Mouse (Mus musculus) spleen, adult 2 months (tissue): ENCODE measurements around the gene Reep6. TPM values are rescaled to one million over a fixed set of nuclear protein-coding genes. Genes with fewer than 3 reads are reported as not detected.

Experiments used
- DNase-seq, 2 experiments: peaks; one replicate each; pipeline versions ENCODE4 v3.0.0 to v3.0.0-alpha.2; 2012 to 2021; ENCODE audit warnings: low spot score in 2 of 2, low read depth in 1 of 2
- H3K27ac ChIP-seq: fragments of 200-500 bp; 2 replicates; pipeline ENCODE4 v1.5.1; 2012; ENCODE audit warnings: low read length, inconsistent platforms; ENCODE audit not compliant: insufficient read depth
- H3K27me3 ChIP-seq: fragments of 200-500 bp; 2 replicates; pipeline ENCODE4 v1.6.1; 2012; ENCODE audit warnings: mild to moderate bottlenecking, moderate library complexity, low read length, inconsistent platforms; ENCODE audit not compliant: control insufficient read depth, insufficient read depth
- H3K36me3 ChIP-seq: fragments of 200-500 bp; 2 replicates; pipeline ENCODE4 v1.6.1; 2012; ENCODE audit warnings: mild to moderate bottlenecking, low read length, inconsistent platforms; ENCODE audit not compliant: control insufficient read depth, insufficient read depth
- H3K4me1 ChIP-seq: fragments of 200-500 bp; 2 replicates; pipeline ENCODE4 v1.6.1; 2011; ENCODE audit warnings: inconsistent platforms; ENCODE audit not compliant: control insufficient read depth, insufficient read depth, insufficient read length
- H3K4me3 ChIP-seq: fragments of 200-500 bp; 2 replicates; pipeline ENCODE4 v1.5.1; 2011; ENCODE audit warnings: mild to moderate bottlenecking, inconsistent platforms; ENCODE audit not compliant: insufficient read depth, insufficient read length; ENCODE audit errors: extremely low read depth
- CTCF ChIP-seq: fragments of 200-500 bp; IDR thresholded peaks from 2 replicates; pipeline ENCODE4 v1.5.1; 2011; ENCODE audit warnings: mild to moderate bottlenecking, inconsistent platforms; ENCODE audit not compliant: insufficient read depth, insufficient read length, insufficient replicate concordance; ENCODE audit errors: extremely low read depth
- POLR2A ChIP-seq: fragments of 200-500 bp; IDR thresholded peaks from 2 replicates; pipeline ENCODE4 v1.6.1; 2011; ENCODE audit warnings: low read depth, low read length, inconsistent platforms
- WGBS: fragments of 180-500 bp; shearing (Covaris S2); methylation state at CpG from one replicate; pipeline ENCODE4 v1.1.7; 2018; 5-methylcytosine and 5-hydroxymethylcytosine counted together
- polyA plus RNA-seq: library from polyadenylated mRNA; depleted of rRNA; stranded (reverse); fragments of >200 nt; gene quantifications from 2 replicates; pipeline ENCODE4 v1.2.3, GENCODE M21; 2012; rRNA removed

Gene Reep6
- polyA plus RNA-seq, 1 experiment = 2.1 TPM

- 84% methylated on average over 4 of the region's 4 CpGs for WGBS
- H3K36me3 ChIP-seq = peaks cover 13% of the 10 kb centered on the region
- TF ChIP-seq POLR2A (no peak), CTCF (no peak)
- DNase-seq = no peak
- H3K27ac ChIP-seq = no peak overlapping the region
- no peak overlapping the region for H3K4me3 ChIP-seq
- H3K4me1 ChIP-seq = peaks cover 25% of the 10 kb centered on the region
- H3K27me3 ChIP-seq = peaks cover 8% of the 10 kb centered on the region
Observed at GRCm38 (mm10) chr10:80383431-80383830, 53.7 kb downstream of the Reep6 start.

- no peak for DNase-seq
- peaks cover 8% of the 10 kb centered on the region for H3K27me3 ChIP-seq
- H3K4me3 ChIP-seq = no peak overlapping the region
- H3K27ac ChIP-seq = no peak overlapping the region
- WGBS = 90% methylated on average over 4 of the region's 4 CpGs
- H3K4me1 ChIP-seq = peaks cover 26% of the 10 kb centered on the region
- TF ChIP-seq POLR2A (no peak), CTCF (no peak)
- H3K36me3 ChIP-seq = peaks cover 13% of the 10 kb centered on the region
Observed at GRCm38 (mm10) chr10:80384115-80384639, 54.4 kb downstream of the Reep6 start.

- Histone ChIP-seq H3K27me3 (peaks cover 8% of the 10 kb centered on the region), H3K4me1 (peaks cover 26% of the 10 kb centered on the region), H3K36me3 (peaks cover 13% of the 10 kb centered on the region), H3K4me3 (no peak overlapping the region), H3K27ac (no peak overlapping the region)
- no peak for TF ChIP-seq CTCF
- TF ChIP-seq POLR2A = no peak
- DNase-seq = no peak
- 76% methylated on average over 7 of the region's 7 CpGs for WGBS
Observed at GRCm38 (mm10) chr10:80384709-80385108, 55.0 kb downstream of the Reep6 start.

GRCm38 (mm10) chr10:80385310-80385709, 55.6 kb downstream of the Reep6 start:
- 81% methylated on average over 7 of the region's 7 CpGs for WGBS
- Histone ChIP-seq H3K4me1 (peaks cover 26% of the 10 kb centered on the region), H3K27me3 (peaks cover 8% of the 10 kb centered on the region), H3K36me3 (peaks cover 13% of the 10 kb centered on the region), H3K27ac (no peak overlapping the region), H3K4me3 (no peak overlapping the region)
- no peak for DNase-seq
- TF ChIP-seq CTCF (no peak), POLR2A (no peak)

Other genes starting within 250 kb of the Reep6 start
- gene Sbno2, start 224.4 kb upstream of the Reep6 start, polyA plus RNA-seq = 95.0 and 122 TPM in 2 replicates
- gene Stk11, start 214.2 kb upstream of the Reep6 start, polyA plus RNA-seq = 120 and 144 TPM in 2 replicates
- 592 and 782 TPM in 2 replicates for gene Atp5d, start 191.3 kb upstream of the Reep6 start, polyA plus RNA-seq
- 11.9 and 13.4 TPM in 2 replicates for gene Cbarp, start 189.1 kb upstream of the Reep6 start, polyA plus RNA-seq
- gene Midn, start 181.7 kb upstream of the Reep6 start, polyA plus RNA-seq = 128 and 157 TPM in 2 replicates
- 144 and 151 TPM in 2 replicates for gene Cirbp, start 164.0 kb upstream of the Reep6 start, polyA plus RNA-seq
- gene 1600002K03Rik, start 157.0 kb upstream of the Reep6 start, polyA plus RNA-seq = 10.8 TPM in 2 replicates
- gene Efna2, start 150.5 kb upstream of the Reep6 start, polyA plus RNA-seq = 1.3 and 1.8 TPM in 2 replicates
- 35.1 and 42.8 TPM in 2 replicates for gene Mum1, start 103.5 kb upstream of the Reep6 start, polyA plus RNA-seq
- 314 and 402 TPM in 2 replicates for gene Ndufs7, start 80.8 kb upstream of the Reep6 start, polyA plus RNA-seq
- gene Gamt, start 68.9 kb upstream of the Reep6 start, polyA plus RNA-seq = 19.7 and 23.5 TPM in 2 replicates
- 66.8 and 74.5 TPM in 2 replicates for gene Dazap1, start 68.5 kb upstream of the Reep6 start, polyA plus RNA-seq
- 2,107 and 2,204 TPM in 2 replicates for gene Rps15, start 37.5 kb upstream of the Reep6 start, polyA plus RNA-seq
- 0.68 and 1.00 TPM in 2 replicates for gene Apc2, start 34.0 kb upstream of the Reep6 start, polyA plus RNA-seq
- gene 2310011J03Rik, start 9.4 kb upstream of the Reep6 start, polyA plus RNA-seq = 40.6 and 56.7 TPM in 2 replicates
- gene Pcsk4, start 455 bp upstream of the Reep6 start, polyA plus RNA-seq = 6.2 and 10.0 TPM in 2 replicates
- gene Adamtsl5, start 18.5 kb downstream of the Reep6 start, polyA plus RNA-seq = 8.8 and 14.3 TPM in 2 replicates
- gene Plk5, start 26.5 kb downstream of the Reep6 start, polyA plus RNA-seq = 0.04 TPM in 1 of 2 replicates, not detected in the other
- 13.4 and 22.6 TPM in 2 replicates for gene Mex3d, start 57.7 kb downstream of the Reep6 start, polyA plus RNA-seq
- 110 and 124 TPM in 2 replicates for gene Mbd3, start 69.6 kb downstream of the Reep6 start, polyA plus RNA-seq
- 399 and 753 TPM in 2 replicates for gene Uqcr11, start 76.9 kb downstream of the Reep6 start, polyA plus RNA-seq
- gene Tcf3, start 103.7 kb downstream of the Reep6 start, polyA plus RNA-seq = 173 and 240 TPM in 2 replicates
- not detected in 2 replicates for gene Onecut3, start 164.9 kb downstream of the Reep6 start, polyA plus RNA-seq
- 0.01 and 0.04 TPM in 2 replicates for gene Atp8b3, start 209.2 kb downstream of the Reep6 start, polyA plus RNA-seq
- gene Rexo1, start 231.6 kb downstream of the Reep6 start, polyA plus RNA-seq = 78.0 and 95.1 TPM in 2 replicates
- 27.9 and 41.8 TPM in 2 replicates for gene Klf16, start 247.4 kb downstream of the Reep6 start, polyA plus RNA-seq